Mouse (Mus musculus): ENCODE results near the gene Necap1. TPM values are rescaled to one million over a fixed set of nuclear protein-coding genes. Genes with fewer than 3 reads are reported as not detected.
A peak's percentile ranks its signal among the peaks of the same experiment; 100 is the strongest.

Necap1 gene
- total RNA-seq, 1 experiment from 2014 or later, result 33.2 TPM

GRCm38 (mm10) chr6:122879781-122880505 lies 5.7 kb downstream of the Necap1 start:
- ATAC-seq (ENCODE audit: extremely low read depth, insufficient number of reproducible peaks, low FRiP score, poor library complexity, severe bottlenecking), result no peak

GRCm38 (mm10) chr6:122881287-122881686 lies 7.0 kb downstream of the Necap1 start:
- ATAC-seq (ENCODE audit: extremely low read depth, insufficient number of reproducible peaks, low FRiP score, poor library complexity, severe bottlenecking), result no peak

GRCm38 (mm10) chr6:122883603-122884002 lies 9.3 kb downstream of the Necap1 start:
- no peak for ATAC-seq (ENCODE audit: extremely low read depth, insufficient number of reproducible peaks, low FRiP score, poor library complexity, severe bottlenecking)

GRCm38 (mm10) chr6:122889599-122889998 lies 15.3 kb downstream of the Necap1 start:
- ATAC-seq (ENCODE audit: extremely low read depth, insufficient number of reproducible peaks, low FRiP score, poor library complexity, severe bottlenecking), result no peak

DNA sequence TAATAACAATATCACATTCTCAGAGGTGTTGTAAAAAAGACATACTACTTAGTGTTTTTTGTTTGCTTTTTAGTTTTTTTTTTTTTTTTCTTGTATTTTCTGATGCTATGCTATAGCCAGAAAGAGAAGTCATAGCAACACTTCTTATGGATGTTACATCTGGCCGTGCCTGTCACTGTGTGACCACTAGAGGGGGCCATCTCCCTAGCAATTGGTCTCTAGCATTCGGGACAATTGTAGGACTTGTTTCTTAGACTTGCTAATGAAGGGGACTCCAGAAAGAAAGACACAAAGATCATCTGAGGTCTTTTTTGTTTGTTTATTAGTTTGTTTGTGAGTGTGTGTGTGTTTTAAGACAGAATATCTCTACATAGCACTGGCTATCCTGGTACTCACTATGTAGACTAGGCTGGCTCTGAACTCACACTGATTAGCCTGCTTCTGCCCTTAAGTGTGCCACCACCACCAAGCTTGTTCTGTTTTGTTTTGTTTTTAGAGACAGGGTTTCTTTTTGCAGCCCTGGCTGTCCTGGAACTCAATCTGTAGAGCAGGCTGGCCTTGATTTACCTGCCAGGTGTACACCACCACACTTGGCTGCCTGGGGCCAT lies 18.3 kb downstream of the Necap1 start:
- peak; percentile 95 for ATAC-seq (ENCODE audit: extremely low read depth, insufficient number of reproducible peaks, low FRiP score, poor library complexity, severe bottlenecking)

DNA sequence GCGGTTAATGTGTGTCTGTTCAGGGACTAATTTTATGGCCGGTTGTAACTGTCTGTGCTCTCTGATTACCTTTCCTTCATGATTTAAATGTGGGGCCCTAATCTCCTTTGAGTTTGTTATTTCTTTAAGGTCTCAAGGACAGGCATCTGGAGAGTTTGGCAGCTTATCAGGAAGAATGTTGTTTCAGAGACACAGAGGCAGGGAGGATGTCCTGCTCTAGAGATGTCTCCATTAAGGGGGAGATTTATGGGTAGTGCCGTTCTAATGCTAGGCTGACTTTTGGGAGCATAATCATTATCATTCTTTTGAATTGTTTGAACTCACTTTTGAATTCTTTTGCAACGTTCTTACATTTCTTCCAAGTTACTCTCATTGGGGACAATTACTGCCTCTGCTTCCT lies 45.6 kb downstream of the Necap1 start:
- ATAC-seq (ENCODE audit: extremely low read depth, insufficient number of reproducible peaks, low FRiP score, poor library complexity, severe bottlenecking), result no peak

DNA sequence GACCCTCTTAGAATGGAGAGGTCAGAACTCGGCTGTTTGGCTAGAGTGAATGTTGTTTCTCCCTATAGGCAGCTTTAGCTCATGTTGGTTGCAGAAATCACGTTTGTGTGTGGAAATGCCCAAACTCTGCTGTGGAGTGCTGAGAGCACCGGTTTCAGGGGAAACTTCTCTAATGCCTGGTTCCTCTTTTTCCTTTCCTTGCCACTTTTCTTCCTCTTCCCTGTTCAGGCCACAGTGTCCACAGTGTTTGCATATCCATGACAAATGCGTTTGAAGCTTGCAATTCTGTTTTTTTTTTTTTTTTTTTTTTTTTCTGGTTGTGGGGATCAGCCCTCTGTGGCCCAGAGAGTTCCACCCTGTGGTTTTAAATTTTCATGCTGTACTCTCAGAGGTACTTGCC lies 47.2 kb downstream of the Necap1 start, which contains the start of gene Clec4a1:
Gene Clec4a1 (plus strand): TSS at position 398 of the 400 bp plus-strand sequence.
- peak; percentile 87 for ATAC-seq (ENCODE audit: extremely low read depth, insufficient number of reproducible peaks, low FRiP score, poor library complexity, severe bottlenecking)

DNA sequence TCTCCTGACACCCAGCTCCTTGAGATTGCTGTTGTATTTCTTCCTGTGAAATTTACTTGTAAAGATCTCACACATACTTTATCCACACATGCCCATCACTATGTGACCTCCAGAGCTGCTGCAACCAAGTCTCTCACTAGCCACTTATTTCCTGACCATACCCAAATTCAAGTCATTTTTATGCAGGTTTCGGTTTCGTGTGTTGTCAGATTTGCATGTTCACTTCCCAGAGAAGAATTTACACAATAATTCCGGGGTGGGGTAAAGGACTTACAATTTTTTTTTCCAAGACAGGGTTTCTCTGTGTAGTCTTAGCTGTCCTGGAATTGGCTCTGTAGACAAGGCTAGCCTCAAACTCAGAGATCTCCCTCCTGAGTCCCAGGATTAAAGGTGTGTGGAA lies 60.6 kb downstream of the Necap1 start:
- no peak for ATAC-seq (ENCODE audit: extremely low read depth, insufficient number of reproducible peaks, low FRiP score, poor library complexity, severe bottlenecking)

Other genes with a start within 250 kb of the Necap1 start
- gene Dppa3, start 248.1 kb upstream of the Necap1 start, total RNA-seq (2017), result not detected in 2 replicates
- gene Nanog, start 167.0 kb upstream of the Necap1 start, total RNA-seq (2017), result not detected in 2 replicates
- 315 and 331 TPM in 2 replicates for gene Slc2a3, start 72.8 kb upstream of the Necap1 start, total RNA-seq (2017)
- 32.8 and 38.8 TPM in 2 replicates for gene Foxj2, start 54.6 kb upstream of the Necap1 start, total RNA-seq (2017)
- 1.4 and 1.5 TPM in 2 replicates for gene C3ar1, start 18.3 kb upstream of the Necap1 start, total RNA-seq (2017)
- gene Clec4a1, start 47.4 kb downstream of the Necap1 start, total RNA-seq (2017), result 15.6 and 15.8 TPM in 2 replicates
- gene Clec4a3, start 78.0 kb downstream of the Necap1 start, total RNA-seq (2017), result 37.1 and 53.7 TPM in 2 replicates
- 1.2 and 3.1 TPM in 2 replicates for gene Clec4a4, start 115.9 kb downstream of the Necap1 start, total RNA-seq (2017)
- gene Clec4b1, start 175.5 kb downstream of the Necap1 start, total RNA-seq (2017), result not detected in 2 replicates
- gene Clec4a2, start 232.0 kb downstream of the Necap1 start, total RNA-seq (2017), result 37.0 and 44.0 TPM in 2 replicates

Measured in neutrophil, adult 5-6 weeks (primary cell).